7 mouse cellular contexts compared by ENCODE assay signal in genomic region chr3:55080055-55080454, GRCm38 (mm10). TPM values are rescaled to one million over a fixed set of nuclear protein-coding genes. Genes with fewer than 3 reads are reported as not detected.
DNase-seq lines count a peak whose midpoint lies in the region; ATAC-seq lines count a peak whose summit lies in the region.

No protein-coding gene starts in this region.

- ATAC-seq in frontal cortex, adult (ENCODE audit: low TSS enrichment): peak; percentile 87

- DNase-seq in ZHBTc4 (ENCODE audit: low read depth, low spot score): peak; percentile 79
- peak; percentile 74 for DNase-seq in cerebellum, adult 8-10 months
- DNase-seq in induced T-regulatory cell, adult 2 months (ENCODE audit: low read depth): peak; percentile 71
- peak; percentile 76 to 87 for DNase-seq in left cerebral cortex, adult 18-20 months (ENCODE audit: low spot score in 2 of 2)
- peak; percentile 54 to 82 for DNase-seq in lung, postnatal 4 days
- peak; percentile 78 for DNase-seq in right cerebral cortex, adult 18-20 months

RNA-seq across cellular contexts. Expression of gene Ccna1, which starts 24.8 kb away (rescaled TPM):
- total RNA-seq in left cerebral cortex, adult 18-20 months (2021): 1 to 10 TPM; 1.7 to 2.2 TPM

RNA-seq across cellular contexts. Expression of gene Spg20, which starts 31.9 kb away (rescaled TPM):
- total RNA-seq in left cerebral cortex, adult 18-20 months (2021): 10 to 100 TPM; 33.7 to 36.3 TPM

RNA-seq across cellular contexts. Expression of gene Ccdc169, which starts 57.1 kb away (rescaled TPM):
- under 1 TPM in 1 of 2 experiments, not detected in 1; 0.12 TPM for total RNA-seq in left cerebral cortex, adult 18-20 months (2021)

Comparison
In these comparisons a context has a peak if more than half of its experiments do, and no peak if none do; other contexts are left out.
1. Peak in every context shown above with its lines: DNase-seq and ATAC-seq.